ENCODE assay signal across 8 mouse cellular contexts in the genomic region with DNA sequence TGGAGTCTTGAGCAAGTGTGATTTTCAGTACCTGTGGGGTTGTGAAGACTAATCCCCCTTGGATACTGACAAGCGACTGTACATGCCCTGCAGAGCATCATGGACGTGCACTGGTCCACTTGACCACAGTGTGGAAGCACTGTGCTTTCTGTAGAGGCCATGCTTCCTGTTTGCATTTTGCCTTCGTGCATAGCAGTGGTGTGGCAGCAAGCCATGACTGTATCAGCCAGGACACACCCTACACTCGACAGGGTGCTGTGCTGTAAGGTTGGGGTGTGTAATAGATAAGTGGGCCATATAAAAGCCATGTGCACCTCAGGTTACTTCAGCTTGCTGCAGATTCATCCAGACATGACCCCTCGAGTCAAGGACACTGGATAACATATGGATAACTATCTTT. TPM values are rescaled to one million over a fixed set of nuclear protein-coding genes. Genes with fewer than 3 reads are reported as not detected.
A peak's percentile ranks its signal among the peaks of the same experiment; 100 is the strongest.
DNase-seq lines count a peak whose midpoint lies in the region; ATAC-seq and TF ChIP-seq lines count a peak whose summit lies in the region.

No protein-coding gene starts in this region.

- H3K4me1 ChIP-seq in limb, embryonic 15.5 days, result peaks cover 8% of the 10 kb centered on the region
- peaks cover 13% of the 10 kb centered on the region for H3K4me1 ChIP-seq in limb, embryonic 10.5 days
- no peaks in the 10 kb centered on the region for H3K4me1 ChIP-seq in liver, adult 2 months (ENCODE audit: control insufficient read depth, insufficient read depth, low read length)
- H3K4me1 ChIP-seq in small intestine, adult 2 months (ENCODE audit: control insufficient read depth, insufficient read depth, insufficient read length, low read length), result peaks cover 5% of the 10 kb centered on the region; the same call in 1 of the 2 replicates

- ATAC-seq in limb, embryonic 15.5 days (ENCODE audit: insufficient number of reproducible peaks, low FRiP score, low TSS enrichment, low read depth), result 0 out of 2 replicates have a peak, but pooled peaks have one; percentile 28
- ATAC-seq in activated CD4-positive, CD25-positive, alpha-beta regulatory T cell, adult 4 months, result peak; percentile 59

- H3K4me2 ChIP-seq in limb, embryonic 15.5 days, result no peak overlapping the region

- no peak for TF ChIP-seq POLR2A in liver, adult 2 months (IDR thresholded peaks at IDR 0.05; ENCODE audit: extremely low read depth, insufficient read depth, low read length)
- TF ChIP-seq POLR2A in small intestine, adult 2 months (IDR thresholded peaks at IDR 0.05; ENCODE audit: low read depth, low read length), result no peak

- no peak overlapping the region for H3K27ac ChIP-seq in limb, embryonic 15.5 days
- no peak overlapping the region for H3K27ac ChIP-seq in limb, embryonic 10.5 days
- H3K27ac ChIP-seq in liver, adult 2 months (replicated peaks; ENCODE audit: insufficient read depth, low read depth, low read length), result no peak overlapping the region
- no peak overlapping the region for H3K27ac ChIP-seq in small intestine, adult 2 months (ENCODE audit: insufficient read depth, low read depth, low read length)

- intact Hi-C loops in left cerebral cortex, postnatal 25 days (cut with DNase I), result loop anchor here (5.0 kb wide), 1 partner anchor 139 kb away; no protein-coding TSS in a partner anchor

- no peaks in the 10 kb centered on the region for H3K27me3 ChIP-seq in limb, embryonic 15.5 days
- H3K27me3 ChIP-seq in limb, embryonic 10.5 days (ENCODE audit: low read depth, poor library complexity, severe bottlenecking), result no peaks in the 10 kb centered on the region
- no peaks in the 10 kb centered on the region for H3K27me3 ChIP-seq in liver, adult 2 months (ENCODE audit: control insufficient read depth, insufficient read depth, low read length)
- H3K27me3 ChIP-seq in small intestine, adult 2 months (ENCODE audit: control insufficient read depth, insufficient read depth, low read length), result no peaks in the 10 kb centered on the region

- H3K4me3 ChIP-seq in limb, embryonic 15.5 days, result no peak overlapping the region
- no peak overlapping the region for H3K4me3 ChIP-seq in limb, embryonic 10.5 days
- no peak overlapping the region for H3K4me3 ChIP-seq in liver, adult 2 months (ENCODE audit: insufficient read depth, low read depth, low read length)
- no peak overlapping the region for H3K4me3 ChIP-seq in small intestine, adult 2 months (ENCODE audit: low read depth, low read length)

- no peaks in the 10 kb centered on the region for H3K36me3 ChIP-seq in limb, embryonic 15.5 days
- H3K36me3 ChIP-seq in limb, embryonic 10.5 days, result no peaks in the 10 kb centered on the region
- no peaks in the 10 kb centered on the region for H3K36me3 ChIP-seq in liver, adult 2 months (ENCODE audit: control insufficient read depth, insufficient read depth, low read length)
- 0 out of 2 replicates have a peak, but pooled peaks cover 2% of the 10 kb centered on the region for H3K36me3 ChIP-seq in small intestine, adult 2 months (ENCODE audit: control insufficient read depth, insufficient read depth, low read length)

- H3K79me2 ChIP-seq in liver, adult 2 months (ENCODE audit: control insufficient read depth, insufficient read depth, low read length), result no peaks in the 10 kb centered on the region

- DNase-seq in limb, embryonic 10.5 days (ENCODE audit: low spot score), result no peak
- DNase-seq in liver, adult 2 months (ENCODE audit: extremely low read depth, low read depth, low spot score), result no peak
- DNase-seq in cerebellum, adult 9-11 months, result no peak
- no peak for DNase-seq in left cerebral cortex, postnatal 25 days (ENCODE audit: low spot score in 2 of 2)
- DNase-seq in cerebellum, postnatal 36 days, result no peak

- WGBS in limb, embryonic 15.5 days, result 54% methylated on average over 5 of the region's 5 CpGs
- WGBS in limb, embryonic 10.5 days, result 75% methylated on average over 5 of the region's 5 CpGs
- WGBS in liver, adult 2 months, result 48% methylated on average over 5 of the region's 5 CpGs
- WGBS in small intestine, adult 2 months, result 7% methylated on average over 5 of the region's 5 CpGs

- TF ChIP-seq CTCF in liver, adult 2 months (IDR thresholded peaks at IDR 0.05; ENCODE audit: low read depth, low read length), result peak; percentile 28; the same call in 1 of the 2 replicates
- TF ChIP-seq CTCF in small intestine, adult 2 months (IDR thresholded peaks at IDR 0.05; ENCODE audit: extremely low read depth, insufficient read length, insufficient replicate concordance, low read depth, low read length), result peak; percentile 66; the same call in 1 of the 2 replicates

- H3K9ac ChIP-seq in limb, embryonic 15.5 days, result no peak overlapping the region
- H3K9ac ChIP-seq in liver, adult 2 months (ENCODE audit: low read depth, low read length), result no peak overlapping the region

- H3K9me3 ChIP-seq in limb, embryonic 15.5 days, result no peaks in the 10 kb centered on the region
- H3K9me3 ChIP-seq in limb, embryonic 10.5 days (replicated peaks), result no peaks in the 10 kb centered on the region

RNA-seq across cellular contexts. Expression of a gene that starts 24.3 kb away (rescaled TPM):
- 2.8 and 2.9 TPM in 2 replicates for polyA plus RNA-seq in limb, embryonic 15.5 days (2015; fragmentation: Nextera tagmentation; extraction: Ambion mirVana)
- polyA plus RNA-seq in limb, embryonic 10.5 days (2016; fragmentation: Nextera tagmentation; extraction: Ambion mirVana), result 0.95 and 1.1 TPM in 2 replicates
- under 1 TPM in 1 of 2 experiments, not detected in 1; 0.30 TPM for polyA plus RNA-seq in activated CD4-positive, CD25-positive, alpha-beta regulatory T cell, adult 4 months (2017; shearing (Covaris generic))
- 0.07 and 0.09 TPM in 2 replicates for total RNA-seq in liver, adult 2 months (2014; rRNA removed)
- polyA plus RNA-seq in liver, adult 2 months (2012; rRNA removed), result 0.04 and 0.05 TPM in 2 replicates
- polyA plus RNA-seq in small intestine, adult 2 months (2012; rRNA removed), result 1.0 and 3.9 TPM in 2 replicates
- total RNA-seq in left cerebral cortex, postnatal 25 days (2021), result under 1 TPM; 0.69 to 0.87 TPM
